Mouse (Mus musculus) left cerebral cortex, adult 8-10 months (tissue): ENCODE measurements around the gene Dgkb. TPM values are rescaled to one million over a fixed set of nuclear protein-coding genes. Genes with fewer than 3 reads are reported as not detected.

Experiments used
- DNase-seq, 2 experiments: peaks; one replicate each; pipeline ENCODE4 v3.0.0; 2022; ENCODE audit warnings: low spot score in 2 of 2
- total RNA-seq, 4 experiments: library from RNA; stranded (reverse); gene quantifications; 2 replicates each; pipeline ENCODE4 v1.2.4; 2022

Gene Dgkb
- 100 to 1,000 TPM; 141 to 188 (median 162) TPM for total RNA-seq

- DNase-seq: no peak
Measured at GRCm38 (mm10) chr12:37817426-37817825, at the start of gene Dgkb. Dgkb (plus strand) TSS chr12:37817726.

GRCm38 (mm10) chr12:37769844-37770243 is 47.7 kb upstream of the Dgkb start:
- DNase-seq: peak; percentile 26 to 91

GRCm38 (mm10) chr12:37773681-37774357 is 43.7 kb upstream of the Dgkb start:
- DNase-seq: peak; percentile 11 to 18

- DNase-seq: no peak
Measured at GRCm38 (mm10) chr12:37774591-37774990, 42.9 kb upstream of the Dgkb start.

- no peak for DNase-seq
Measured at GRCm38 (mm10) chr12:37796265-37796928, 21.1 kb upstream of the Dgkb start.

GRCm38 (mm10) chr12:37814122-37814521 is 3.4 kb upstream of the Dgkb start:
- DNase-seq: no peak

GRCm38 (mm10) chr12:37821052-37821810 is 3.7 kb downstream of the Dgkb start:
- DNase-seq: no peak

GRCm38 (mm10) chr12:37880042-37881017 is 62.8 kb downstream of the Dgkb start:
- peak; percentile 67 to 84 for DNase-seq

GRCm38 (mm10) chr12:37881376-37881775 is 63.9 kb downstream of the Dgkb start:
- no peak for DNase-seq

GRCm38 (mm10) chr12:37882796-37883195 is 65.3 kb downstream of the Dgkb start:
- no peak for DNase-seq

- no peak for DNase-seq
Measured at GRCm38 (mm10) chr12:37883781-37884180, 66.3 kb downstream of the Dgkb start.

- no peak for DNase-seq
Measured at GRCm38 (mm10) chr12:37888591-37888990, 71.1 kb downstream of the Dgkb start.

- no peak for DNase-seq
Measured at GRCm38 (mm10) chr12:37889431-37889830, 71.9 kb downstream of the Dgkb start.

- no peak for DNase-seq
Measured at GRCm38 (mm10) chr12:37891336-37891735, 73.8 kb downstream of the Dgkb start.

GRCm38 (mm10) chr12:37942163-37942562 is 124.6 kb downstream of the Dgkb start:
- DNase-seq: no peak

GRCm38 (mm10) chr12:37956193-37956592 is 138.7 kb downstream of the Dgkb start:
- DNase-seq: no peak

- DNase-seq: no peak
Measured at GRCm38 (mm10) chr12:37971482-37971881, 154.0 kb downstream of the Dgkb start.

- peak in 1 of 2 experiments; percentile 29 for DNase-seq
Measured at GRCm38 (mm10) chr12:37978498-37979187, 161.1 kb downstream of the Dgkb start.

- DNase-seq: no peak
Measured at GRCm38 (mm10) chr12:37985352-37985751, 167.8 kb downstream of the Dgkb start.

- no peak for DNase-seq
Measured at GRCm38 (mm10) chr12:37988066-37988591, 170.6 kb downstream of the Dgkb start.
